Mouse (Mus musculus): ENCODE measurements around the gene Dpf3.

The Dpf3 gene

GRCm38 (mm10) chr12:83496336-83496735 lies 8.8 kb upstream of the Dpf3 start:
- DNase-seq: no peak

GRCm38 (mm10) chr12:83495961-83496282 lies 8.4 kb upstream of the Dpf3 start:
- DNase-seq: no peak

GRCm38 (mm10) chr12:83495248-83495960 lies 7.9 kb upstream of the Dpf3 start:
- no peak for DNase-seq

- DNase-seq: no peak
These were observed 6.7 kb upstream of the Dpf3 start for GRCm38 (mm10) chr12:83494196-83494595.

GRCm38 (mm10) chr12:83492808-83493207 lies 5.3 kb upstream of the Dpf3 start:
- no peak for DNase-seq

- no peak for DNase-seq
These were observed 4.1 kb upstream of the Dpf3 start for GRCm38 (mm10) chr12:83491609-83492008.

- no peak for DNase-seq
These were observed 2.2 kb upstream of the Dpf3 start for GRCm38 (mm10) chr12:83489748-83490147.

- peak; percentile 47 for DNase-seq
These were observed 860 bp upstream of the Dpf3 start for GRCm38 (mm10) chr12:83488211-83488941.

- DNase-seq: peak; percentile 57
These were observed 650 bp downstream of the Dpf3 start for GRCm38 (mm10) chr12:83486671-83487461.

- DNase-seq: peak; percentile 62
These were observed 1.4 kb downstream of the Dpf3 start for GRCm38 (mm10) chr12:83485911-83486670.

- DNase-seq: peak; percentile 34
These were observed 2.4 kb downstream of the Dpf3 start for GRCm38 (mm10) chr12:83484855-83485745.

- DNase-seq: no peak
These were observed 3.9 kb downstream of the Dpf3 start for GRCm38 (mm10) chr12:83483653-83484052.

- no peak for DNase-seq
These were observed 6.1 kb downstream of the Dpf3 start for GRCm38 (mm10) chr12:83481439-83481838.

- no peak for DNase-seq
These were observed 7.6 kb downstream of the Dpf3 start for GRCm38 (mm10) chr12:83479818-83480401.

- DNase-seq: no peak
These were observed 8.4 kb downstream of the Dpf3 start for GRCm38 (mm10) chr12:83479140-83479539.

- no peak for DNase-seq
These were observed 11.2 kb downstream of the Dpf3 start for GRCm38 (mm10) chr12:83476277-83476676.

- DNase-seq: no peak
These were observed 12.1 kb downstream of the Dpf3 start for GRCm38 (mm10) chr12:83475419-83475818.

GRCm38 (mm10) chr12:83473987-83474600 lies 13.4 kb downstream of the Dpf3 start:
- DNase-seq: no peak

GRCm38 (mm10) chr12:83471760-83472159 lies 15.8 kb downstream of the Dpf3 start:
- no peak for DNase-seq

- no peak for DNase-seq
These were observed 17.4 kb downstream of the Dpf3 start for GRCm38 (mm10) chr12:83470085-83470484.

Data from cerebellum, adult 11 months (tissue).